Mouse (Mus musculus) right cerebral cortex, adult 18-20 months (tissue): ENCODE measurements at regions not wholly inside any gene's neighbourhood (a gene's known extent, or its start where the extent isn't known, plus 50 kb on each side); places are given as distances from the start of the nearest gene placed in this dataset.

Source experiments
- DNase-seq: peaks from one replicate; pipeline ENCODE4 v3.0.0; 2022; ENCODE audit warnings: mixed read lengths

- DNase-seq: no peak
Measured at GRCm38 (mm10) chr19:52177088-52177791, 86.9 kb upstream of the Ins1 start.

- peak; percentile 7 for DNase-seq
Measured at GRCm38 (mm10) chr19:52193813-52194212, 70.3 kb upstream of the Ins1 start.

GRCm38 (mm10) chr19:52199545-52200284 lies 64.4 kb upstream of the Ins1 start:
- no peak for DNase-seq

GRCm38 (mm10) chr19:52207725-52208124 lies 56.4 kb upstream of the Ins1 start:
- no peak for DNase-seq
